Mouse (Mus musculus): ENCODE results near the gene Il11ra1. TPM values are rescaled to one million over a fixed set of nuclear protein-coding genes. Genes with fewer than 3 reads are reported as not detected.

The Il11ra1 gene
- polyA plus RNA-seq, 1 experiment: 2.2 TPM

DNA sequence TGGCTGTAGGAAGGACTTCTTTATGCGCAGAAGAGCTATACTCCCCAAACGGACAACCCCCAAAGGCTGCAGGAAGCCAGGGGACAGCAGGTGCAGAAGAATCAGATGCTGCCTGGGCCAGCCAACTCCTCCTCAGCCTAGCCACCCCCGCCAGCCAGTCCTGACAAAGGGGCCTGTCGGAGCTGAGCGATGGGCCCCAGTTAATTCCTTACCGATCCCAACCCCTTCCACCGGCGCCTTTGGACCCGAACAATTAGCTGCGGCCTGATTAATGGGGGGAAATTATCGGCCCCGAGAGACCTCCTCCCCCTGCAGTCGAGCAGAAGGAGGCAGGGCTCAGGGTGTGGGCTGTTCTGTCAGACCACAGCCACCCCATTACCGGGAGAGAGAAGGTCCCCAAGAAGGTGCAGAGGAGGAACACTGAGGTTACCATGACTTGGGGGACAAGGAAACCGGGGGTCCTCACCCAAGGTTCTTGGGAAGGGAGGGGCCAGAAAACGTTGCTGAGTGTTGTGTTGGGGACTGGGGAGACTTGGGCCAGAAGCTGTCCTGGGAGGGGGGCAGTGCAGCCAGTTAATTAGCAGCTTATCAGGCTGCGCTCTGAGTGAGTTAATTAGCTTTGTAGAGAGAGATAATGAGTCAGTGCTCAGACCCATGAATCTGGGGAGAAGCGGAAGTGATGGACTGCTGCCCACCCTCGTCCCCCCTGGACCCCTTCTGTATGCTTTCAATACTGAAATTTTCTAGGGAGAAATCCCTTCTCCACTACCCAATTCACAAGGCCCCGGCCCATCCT lies 27.2 kb downstream of the Il11ra1 start:
- Histone ChIP-seq H3K36me3 (replicated peaks; ENCODE audit: low read length) (no peaks in the 10 kb centered on the region), H3K4me1 (peaks cover 39% of the 10 kb centered on the region), H3K4me3 (replicated peaks) (no peak overlapping the region), H3K27me3 (replicated peaks) (peaks cover 80% of the 10 kb centered on the region), H3K9me3 (0 out of 2 replicates have a peak, but pooled peaks cover 3% of the 10 kb centered on the region)
- TF ChIP-seq FLI1 (IDR thresholded peaks at IDR 0.05; ENCODE audit: low read length) (no peak), GATA1 (IDR thresholded peaks at IDR 0.05; ENCODE audit: borderline replicate concordance, low read length) (no peak)

DNA sequence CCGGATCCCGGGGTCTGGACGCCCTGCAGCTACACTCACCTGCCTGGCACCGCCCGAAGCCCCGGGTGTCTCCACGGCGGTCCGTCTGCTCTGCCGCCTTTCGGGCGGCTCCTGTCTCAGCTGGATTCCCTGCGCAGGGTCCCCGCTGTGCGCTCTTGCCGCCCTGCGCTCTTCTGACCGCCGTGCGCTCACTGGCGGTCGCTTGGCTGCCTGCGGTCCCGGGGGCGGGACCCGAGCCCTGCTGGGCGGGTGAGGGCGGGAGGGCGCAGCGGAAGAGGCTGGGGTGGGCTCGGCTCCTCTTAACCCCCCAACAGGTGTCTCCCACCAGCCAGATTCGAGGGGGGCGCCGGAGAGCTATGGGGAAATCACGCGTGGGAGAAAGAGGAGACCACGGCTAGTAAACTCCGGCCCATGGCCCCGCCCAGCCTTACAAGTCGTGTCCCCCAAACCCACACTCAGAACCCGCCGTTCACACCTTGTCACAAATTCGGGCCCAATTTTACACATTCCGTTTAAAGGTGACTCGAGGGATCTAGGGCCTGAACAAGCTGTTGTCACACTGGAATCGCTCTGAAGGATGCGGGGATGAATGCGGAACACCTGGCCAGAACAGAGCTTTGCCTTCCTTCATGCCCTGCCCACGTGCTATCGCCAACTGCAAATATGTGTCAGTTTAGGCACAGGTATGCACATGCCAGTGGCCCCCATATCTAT lies 31.4 kb downstream of the Il11ra1 start, which contains the start of gene Arid3c:
Gene Arid3c (minus strand): TSS at position 91 of the 714 bp plus-strand sequence.
- H3K4me3 ChIP-seq (replicated peaks): peak within 1 kb of the TSS; percentile 82
- peaks cover 24% of the 10 kb centered on the region for H3K4me1 ChIP-seq
- H3K27me3 ChIP-seq (replicated peaks): peaks cover 85% of the 10 kb centered on the region
- TF ChIP-seq GATA1 (IDR thresholded peaks at IDR 0.05; ENCODE audit: borderline replicate concordance, low read length) (no peak), FLI1 (IDR thresholded peaks at IDR 0.05; ENCODE audit: low read length) (no peak)
- H3K36me3 ChIP-seq (replicated peaks; ENCODE audit: low read length): no peaks in the 10 kb centered on the region
- peaks cover 13% of the 10 kb centered on the region for H3K9me3 ChIP-seq

DNA sequence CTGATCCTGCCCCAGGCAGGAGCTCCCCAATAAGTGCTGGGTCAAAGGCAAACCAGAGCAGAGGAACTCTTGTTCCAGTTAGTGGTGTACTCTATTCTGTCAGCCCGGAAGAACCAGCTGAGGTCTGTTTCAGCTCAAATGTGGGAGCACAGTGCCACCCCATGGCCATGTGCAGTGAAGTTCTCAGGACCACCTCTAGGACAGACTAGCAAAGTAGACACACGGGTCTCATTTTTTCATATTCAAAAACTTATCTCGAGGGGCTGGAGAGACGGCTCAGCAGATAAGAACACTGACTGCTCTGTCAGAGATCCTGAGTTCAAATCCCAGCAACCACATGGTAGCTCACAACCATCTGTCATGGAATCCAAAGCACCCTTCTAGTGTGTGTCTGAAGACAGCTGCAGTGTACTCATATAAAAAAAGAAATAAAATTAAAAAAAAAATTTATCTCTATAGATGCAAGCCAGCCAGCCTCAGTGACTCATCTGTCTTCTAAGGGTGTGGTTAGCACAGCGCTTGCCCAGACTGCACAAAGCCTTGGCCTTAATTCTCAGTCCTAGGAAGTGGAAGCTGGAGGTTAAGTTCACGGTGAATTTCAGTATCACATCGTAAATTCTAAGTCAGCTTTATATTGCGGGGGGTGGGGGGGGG lies 37.9 kb downstream of the Il11ra1 start:
- peaks cover 41% of the 10 kb centered on the region for H3K4me1 ChIP-seq
- peaks cover 16% of the 10 kb centered on the region for H3K36me3 ChIP-seq (replicated peaks; ENCODE audit: low read length)
- H3K9me3 ChIP-seq: peaks cover 11% of the 10 kb centered on the region
- peaks cover 25% of the 10 kb centered on the region for H3K27me3 ChIP-seq (replicated peaks)
- no peak overlapping the region for H3K4me3 ChIP-seq (replicated peaks)
- TF ChIP-seq GATA1 (IDR thresholded peaks at IDR 0.05; ENCODE audit: borderline replicate concordance, low read length) (no peak), FLI1 (IDR thresholded peaks at IDR 0.05; ENCODE audit: low read length) (no peak)

DNA sequence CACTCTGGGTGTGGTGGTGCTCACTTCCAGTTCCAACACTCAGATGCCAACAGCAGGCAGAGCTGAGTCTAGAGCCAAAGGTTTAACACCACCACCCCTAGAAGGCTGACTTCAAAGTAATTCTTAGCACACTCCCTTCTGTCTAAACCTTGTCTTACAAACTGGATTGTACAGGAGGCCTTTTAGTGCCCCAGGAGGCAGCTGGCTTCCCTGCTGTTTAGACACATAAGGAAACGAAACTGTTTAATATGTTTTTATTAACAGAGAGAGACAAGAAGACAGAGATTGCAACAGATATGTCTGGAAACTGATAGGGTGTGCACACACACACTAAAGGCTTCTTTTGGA lies 38.4 kb downstream of the Il11ra1 start:
- Histone ChIP-seq H3K27me3 (replicated peaks) (peaks cover 20% of the 10 kb centered on the region), H3K9me3 (peaks cover 10% of the 10 kb centered on the region), H3K36me3 (replicated peaks; ENCODE audit: low read length) (peaks cover 16% of the 10 kb centered on the region), H3K4me3 (replicated peaks) (no peak overlapping the region), H3K4me1 (peaks cover 39% of the 10 kb centered on the region)
- TF ChIP-seq GATA1 (IDR thresholded peaks at IDR 0.05; ENCODE audit: borderline replicate concordance, low read length): no peak
- no peak for TF ChIP-seq FLI1 (IDR thresholded peaks at IDR 0.05; ENCODE audit: low read length)

DNA sequence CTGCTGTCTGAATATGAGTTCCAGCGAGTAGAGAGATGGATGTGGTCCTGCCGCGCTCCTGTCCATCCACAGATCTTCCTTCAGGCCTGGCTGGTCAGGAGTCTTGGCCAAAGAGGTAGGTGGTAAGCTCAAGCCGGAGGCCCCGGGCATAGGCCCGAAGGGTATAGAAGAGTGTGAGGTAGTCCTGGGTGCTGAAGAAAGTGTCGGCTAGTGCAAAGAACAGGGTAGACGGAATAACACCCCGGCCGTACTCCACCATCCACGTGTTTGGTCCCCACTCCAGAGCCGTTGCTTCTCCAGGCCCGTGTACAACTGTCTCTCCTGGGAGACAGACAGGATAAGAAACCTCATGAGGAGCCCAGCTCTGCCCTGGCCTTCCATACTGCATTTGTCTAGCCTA lies 39.5 kb downstream of the Il11ra1 start:
- H3K4me1 ChIP-seq: peaks cover 39% of the 10 kb centered on the region
- H3K4me3 ChIP-seq (replicated peaks): no peak overlapping the region
- TF ChIP-seq FLI1 (IDR thresholded peaks at IDR 0.05; ENCODE audit: low read length): no peak
- H3K27me3 ChIP-seq (replicated peaks): peaks cover 13% of the 10 kb centered on the region
- H3K9me3 ChIP-seq: peaks cover 10% of the 10 kb centered on the region
- H3K36me3 ChIP-seq (replicated peaks; ENCODE audit: low read length): peaks cover 16% of the 10 kb centered on the region

DNA sequence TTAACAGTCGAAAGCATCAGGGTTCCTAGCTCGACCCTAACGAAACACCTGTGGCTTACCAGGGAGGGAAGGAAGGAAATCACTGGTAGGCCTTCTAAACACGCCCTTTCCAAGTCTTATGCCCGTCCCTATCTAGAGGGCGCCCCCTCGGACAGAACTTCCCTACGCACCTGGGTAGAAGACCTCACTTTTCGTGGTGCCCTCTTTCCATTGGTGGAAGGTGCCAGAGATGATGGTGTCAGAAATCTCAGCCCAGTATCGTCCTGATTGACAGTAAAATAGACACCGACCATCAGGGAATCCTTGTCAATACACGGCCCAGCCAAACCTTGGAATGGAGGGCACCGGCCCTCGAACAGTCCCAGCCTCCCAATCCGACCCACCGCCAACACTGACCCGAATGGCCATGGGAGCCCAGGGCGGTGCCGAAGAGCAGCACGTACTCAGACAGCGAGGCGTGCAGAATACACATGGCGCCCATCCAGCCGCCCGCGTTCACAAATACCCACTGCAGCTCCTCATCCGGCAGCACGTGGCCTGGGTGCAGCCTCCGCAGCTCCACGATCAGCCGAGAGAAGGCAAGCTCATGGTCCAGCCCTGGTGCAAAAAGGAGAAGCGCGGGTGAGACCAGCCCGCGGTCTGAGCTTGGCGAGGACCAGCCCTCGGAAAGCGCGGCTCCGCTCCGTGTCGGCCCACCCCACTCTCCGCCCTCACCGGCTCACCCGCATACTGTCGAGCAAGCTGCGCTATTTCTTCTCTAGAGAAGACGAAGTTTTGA lies 40.8 kb downstream of the Il11ra1 start:
- TF ChIP-seq GATA1 (IDR thresholded peaks at IDR 0.05; ENCODE audit: borderline replicate concordance, low read length): no peak
- no peak for TF ChIP-seq FLI1 (IDR thresholded peaks at IDR 0.05; ENCODE audit: low read length)
- H3K27me3 ChIP-seq (replicated peaks): peaks cover 1% of the 10 kb centered on the region
- H3K4me1 ChIP-seq: peaks cover 39% of the 10 kb centered on the region
- peak overlapping the region; percentile 95 for H3K4me3 ChIP-seq (replicated peaks)
- H3K36me3 ChIP-seq (replicated peaks; ENCODE audit: low read length): peaks cover 16% of the 10 kb centered on the region
- H3K9me3 ChIP-seq: peaks cover 2% of the 10 kb centered on the region

DNA sequence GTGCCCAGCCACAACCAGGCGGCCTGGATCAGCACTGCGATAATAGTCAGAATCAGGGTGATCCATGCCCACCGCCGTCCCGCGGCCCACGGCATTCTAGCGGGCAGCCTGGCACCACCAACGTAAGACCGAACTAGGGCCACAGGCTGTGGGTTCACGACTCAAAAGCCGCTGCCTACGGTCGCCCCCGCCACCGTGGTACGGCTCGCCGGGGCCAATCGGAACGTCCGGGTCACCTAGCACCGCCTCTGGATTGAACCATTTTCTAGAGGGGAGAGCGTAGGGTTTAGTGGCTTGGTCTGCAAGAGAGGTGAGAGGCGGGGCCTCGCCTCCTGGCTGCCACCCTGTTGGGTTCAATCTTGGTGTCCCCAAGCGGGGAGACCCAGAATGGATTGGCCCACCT lies 41.4 kb downstream of the Il11ra1 start:
- peaks cover 39% of the 10 kb centered on the region for H3K4me1 ChIP-seq
- H3K36me3 ChIP-seq (replicated peaks; ENCODE audit: low read length): peaks cover 16% of the 10 kb centered on the region
- no peak for TF ChIP-seq FLI1 (IDR thresholded peaks at IDR 0.05; ENCODE audit: low read length)
- TF ChIP-seq GATA1 (IDR thresholded peaks at IDR 0.05; ENCODE audit: borderline replicate concordance, low read length): no peak
- peak overlapping the region; percentile 95 for H3K4me3 ChIP-seq (replicated peaks)
- H3K27me3 ChIP-seq (replicated peaks): no peaks in the 10 kb centered on the region
- peaks cover 4% of the 10 kb centered on the region for H3K9me3 ChIP-seq

DNA sequence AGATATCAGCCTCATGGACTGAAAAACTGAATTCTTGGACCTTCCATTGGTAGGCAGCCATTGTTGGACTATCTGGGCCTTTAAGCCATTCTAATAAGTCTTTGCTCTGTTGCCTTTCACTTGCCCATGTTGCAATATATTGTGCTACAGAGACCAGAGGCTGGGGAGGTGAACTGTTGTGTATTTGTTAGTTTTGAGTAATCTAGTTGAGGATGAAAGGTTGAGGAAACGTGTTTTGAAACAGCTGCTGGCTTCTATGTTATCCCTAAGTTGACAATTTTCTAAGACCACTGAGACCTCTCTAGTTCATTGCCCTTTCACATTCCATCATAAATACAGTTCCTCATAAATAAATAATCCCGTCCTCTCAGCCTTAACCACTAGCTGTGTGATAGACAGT lies 44.3 kb downstream of the Il11ra1 start:
- TF ChIP-seq FLI1 (IDR thresholded peaks at IDR 0.05; ENCODE audit: low read length): no peak
- TF ChIP-seq GATA1 (IDR thresholded peaks at IDR 0.05; ENCODE audit: borderline replicate concordance, low read length): no peak
- peaks cover 26% of the 10 kb centered on the region for H3K4me1 ChIP-seq

DNA sequence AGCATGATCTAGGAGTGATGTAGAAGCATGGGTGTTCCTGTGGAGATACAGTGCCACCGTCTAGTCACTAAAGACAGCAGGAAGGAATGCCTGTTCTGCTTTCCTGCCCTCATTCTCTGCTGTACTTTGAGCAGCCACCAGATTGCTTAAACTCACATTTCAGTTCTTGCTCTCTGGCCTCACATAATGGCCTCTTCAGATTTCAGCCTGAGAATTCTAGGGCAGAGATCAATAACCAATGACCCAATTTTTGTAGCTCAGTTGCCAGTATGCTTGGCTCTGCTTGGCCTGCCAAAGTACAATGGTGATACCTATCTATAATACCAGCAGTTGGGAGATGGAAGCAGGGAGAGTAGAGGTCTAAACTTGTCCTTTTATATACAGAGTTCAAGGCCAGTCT lies 45.2 kb downstream of the Il11ra1 start:
- H3K36me3 ChIP-seq (replicated peaks; ENCODE audit: low read length): no peaks in the 10 kb centered on the region
- no peak overlapping the region for H3K4me3 ChIP-seq (replicated peaks)
- peaks cover 18% of the 10 kb centered on the region for H3K4me1 ChIP-seq
- no peaks in the 10 kb centered on the region for H3K27me3 ChIP-seq (replicated peaks)
- TF ChIP-seq FLI1 (IDR thresholded peaks at IDR 0.05; ENCODE audit: low read length) (no peak), GATA1 (IDR thresholded peaks at IDR 0.05; ENCODE audit: borderline replicate concordance, low read length) (no peak)
- peaks cover 13% of the 10 kb centered on the region for H3K9me3 ChIP-seq

More for the DNA sequence above, 44.3 kb downstream of the Il11ra1 start:
- peaks cover 13% of the 10 kb centered on the region for H3K9me3 ChIP-seq
- no peaks in the 10 kb centered on the region for H3K27me3 ChIP-seq (replicated peaks)
- peaks cover 6% of the 10 kb centered on the region for H3K36me3 ChIP-seq (replicated peaks; ENCODE audit: low read length)
- H3K4me3 ChIP-seq (replicated peaks): no peak overlapping the region
